Mouse (Mus musculus): ENCODE measurements at regions not wholly inside any gene's neighbourhood (a gene's known extent, or its start where the extent isn't known, plus 50 kb on each side); places are given as distances from the start of the nearest gene placed in this dataset.

- TF ChIP-seq GATA1 (IDR thresholded peaks at IDR 0.05; ENCODE audit: borderline replicate concordance, low read length) (no peak), FLI1 (IDR thresholded peaks at IDR 0.05; ENCODE audit: low read length) (no peak)
These were observed 155.1 kb upstream of the Gm12830 start for GRCm38 (mm10) chr4:114666238-114666978.
